In the genomic region with DNA sequence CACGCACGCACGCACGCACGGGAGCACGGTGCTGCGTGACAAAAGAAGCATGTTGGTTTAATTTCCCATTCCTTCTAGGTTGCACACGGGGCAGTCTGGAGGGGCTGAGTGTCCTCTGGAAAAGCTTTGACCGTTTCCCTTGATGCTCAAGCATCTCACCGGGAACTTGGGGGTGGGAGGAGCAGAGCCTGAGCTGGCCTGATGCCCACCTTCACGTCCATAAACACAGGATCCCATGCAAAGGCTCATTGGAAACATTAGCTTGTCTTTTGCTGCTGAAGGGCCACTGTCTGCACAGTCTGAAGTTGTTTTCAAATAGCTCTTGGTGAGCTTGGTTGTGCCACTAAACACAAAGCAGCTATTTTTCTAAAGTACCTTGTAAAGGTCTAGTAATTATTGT, we compare ENCODE assay signal across 20 mouse cellular contexts. TPM values are rescaled to one million over a fixed set of nuclear protein-coding genes. Genes with fewer than 3 reads are reported as not detected.
DNase-seq lines count a peak whose midpoint lies in the region; ATAC-seq lines count a peak whose summit lies in the region.
"Had no signal": no experiment of that assay in that cellular context is flagged by ENCODE, and none has a peak within 500 bp of the region (broad histone marks: within the 10 kb centered on the region; RNA-seq: fewer than 3 reads in every experiment).

No protein-coding gene starts in this region.

- no peaks in the 10 kb centered on the region for H3K9me3 ChIP-seq in heart, embryonic 12.5 days (replicated peaks)
- no peaks in the 10 kb centered on the region for H3K9me3 ChIP-seq in lung, embryonic 16.5 days (ENCODE audit: control insufficient read depth, low read length)
- no peaks in the 10 kb centered on the region for H3K9me3 ChIP-seq in limb, embryonic 10.5 days (replicated peaks)
- no peaks in the 10 kb centered on the region for H3K9me3 ChIP-seq in stomach, embryonic 16.5 days (replicated peaks; ENCODE audit: control insufficient read depth, low read length)
- H3K9me3 ChIP-seq: midbrain, embryonic 15.5 days had no signal

- H3K9ac ChIP-seq in heart, embryonic 12.5 days = no peak overlapping the region
- H3K9ac ChIP-seq in lung, embryonic 16.5 days (ENCODE audit: low read length) = no peak overlapping the region
- peak overlapping the region; percentile 50; the same call in 1 of the 2 replicates for H3K9ac ChIP-seq in stomach, embryonic 16.5 days (ENCODE audit: low read length)
- H3K9ac ChIP-seq: liver, embryonic 14.5 days; midbrain, embryonic 15.5 days had no signal

- H3K4me3 ChIP-seq in heart, embryonic 12.5 days = no peak overlapping the region
- H3K4me3 ChIP-seq in lung, embryonic 16.5 days (ENCODE audit: low read length) = no peak overlapping the region
- no peak overlapping the region for H3K4me3 ChIP-seq in limb, embryonic 10.5 days
- H3K4me3 ChIP-seq in stomach, embryonic 16.5 days (replicated peaks; ENCODE audit: low read length) = no peak overlapping the region
- H3K4me3 ChIP-seq: layer of hippocampus, adult 2 months; midbrain, embryonic 15.5 days had no signal

- H3K36me3 ChIP-seq in heart, embryonic 12.5 days = no peaks in the 10 kb centered on the region
- H3K36me3 ChIP-seq in lung, embryonic 16.5 days (ENCODE audit: control insufficient read depth, insufficient read depth, low read length) = no peaks in the 10 kb centered on the region
- H3K36me3 ChIP-seq in limb, embryonic 10.5 days = no peaks in the 10 kb centered on the region
- no peaks in the 10 kb centered on the region for H3K36me3 ChIP-seq in stomach, embryonic 16.5 days (ENCODE audit: control insufficient read depth, insufficient read depth, low read length)
- H3K36me3 ChIP-seq: midbrain, embryonic 15.5 days had no signal

- peaks cover 25% of the 10 kb centered on the region; the same call in 1 of the 2 replicates for H3K27me3 ChIP-seq in heart, embryonic 12.5 days (replicated peaks)
- no peaks in the 10 kb centered on the region for H3K27me3 ChIP-seq in lung, embryonic 16.5 days (ENCODE audit: control insufficient read depth, insufficient read depth, low read depth, low read length)
- H3K27me3 ChIP-seq in limb, embryonic 10.5 days (ENCODE audit: low read depth, poor library complexity, severe bottlenecking) = peaks cover 19% of the 10 kb centered on the region
- H3K27me3 ChIP-seq in stomach, embryonic 16.5 days (ENCODE audit: control insufficient read depth, insufficient read depth, low read length) = 0 out of 2 replicates have a peak, but pooled peaks cover 3% of the 10 kb centered on the region

- peak overlapping the region; percentile 30; the same call in 1 of the 2 replicates for H3K27ac ChIP-seq in heart, embryonic 12.5 days (ENCODE audit: poor library complexity, severe bottlenecking)
- peak overlapping the region; percentile 58 for H3K27ac ChIP-seq in lung, embryonic 16.5 days (ENCODE audit: low read length)
- peak overlapping the region; percentile 93 for H3K27ac ChIP-seq in limb, embryonic 10.5 days
- H3K27ac ChIP-seq in stomach, embryonic 16.5 days (ENCODE audit: low read length) = peak overlapping the region; percentile 85
- H3K27ac ChIP-seq: layer of hippocampus, adult 2 months; liver, embryonic 14.5 days; midbrain, embryonic 15.5 days had no signal

- no peak overlapping the region for H3K4me2 ChIP-seq in heart, embryonic 12.5 days
- H3K4me2 ChIP-seq in lung, embryonic 16.5 days (ENCODE audit: low read depth, low read length) = no peak overlapping the region
- no peak overlapping the region for H3K4me2 ChIP-seq in stomach, embryonic 16.5 days (ENCODE audit: low read depth, low read length)
- H3K4me2 ChIP-seq: midbrain, embryonic 15.5 days had no signal

- no peak for DNase-seq in heart, postnatal 4 days
- no peak for DNase-seq in lung, postnatal 36 days
- no peak for DNase-seq in limb, embryonic 10.5 days (ENCODE audit: low spot score)
- DNase-seq in c-Kit-positive CD71-positive TER-119-positive erythroid progenitor cells, embryonic 14.5 days (ENCODE audit: low spot score) = no peak
- DNase-seq in adipocyte (ENCODE audit: low spot score) = no peak
- DNase-seq: cerebellum, adult 11 months; gastrocnemius, postnatal 10 days; kidney, adult 8-10 months; right cerebral cortex, adult 18-20 months; thymus, adult 18-20 months had no signal

- H3K4me1 ChIP-seq in heart, embryonic 12.5 days (replicated peaks) = peaks cover 47% of the 10 kb centered on the region
- H3K4me1 ChIP-seq in lung, embryonic 16.5 days (replicated peaks; ENCODE audit: control insufficient read depth, insufficient read depth, low read length) = peaks cover 25% of the 10 kb centered on the region
- H3K4me1 ChIP-seq in limb, embryonic 10.5 days = peaks cover 71% of the 10 kb centered on the region
- H3K4me1 ChIP-seq in stomach, embryonic 16.5 days (ENCODE audit: control insufficient read depth, insufficient read depth, low read length) = peaks cover 38% of the 10 kb centered on the region

- WGBS in heart, embryonic 12.5 days = 71% methylated on average over 11 of the region's 11 CpGs
- 53% methylated on average over 11 of the region's 11 CpGs for WGBS in lung, embryonic 16.5 days
- 76% methylated on average over 11 of the region's 11 CpGs for WGBS in limb, embryonic 10.5 days
- WGBS in stomach, embryonic 16.5 days = 46% methylated on average over 11 of the region's 11 CpGs

- ATAC-seq in heart, embryonic 12.5 days (ENCODE audit: insufficient number of reproducible peaks, low FRiP score) = no peak
- no peak for ATAC-seq in lung, embryonic 16.5 days (ENCODE audit: low read depth)
- no peak for ATAC-seq in stomach, embryonic 16.5 days (ENCODE audit: insufficient read depth, low FRiP score)
- ATAC-seq: midbrain, embryonic 15.5 days had no signal

RNA-seq across cellular contexts. Expression of a gene that starts 2.6 kb away (rescaled TPM):
- 107 TPM in 2 replicates for polyA plus RNA-seq in heart, embryonic 12.5 days (2016; fragmentation: Nextera tagmentation; extraction: Ambion mirVana)
- total RNA-seq in heart, postnatal 4 days (2021) = 10 to 100 TPM; 20.0 to 24.1 TPM
- polyA plus RNA-seq in lung, embryonic 16.5 days (2015; fragmentation: Nextera tagmentation; extraction: Ambion mirVana) = 175 and 183 TPM in 2 replicates
- 26.3 and 38.9 TPM in 2 replicates for polyA plus RNA-seq in limb, embryonic 10.5 days (2016; fragmentation: Nextera tagmentation; extraction: Ambion mirVana)
- 180 and 191 TPM in 2 replicates for polyA plus RNA-seq in stomach, embryonic 16.5 days (2015; fragmentation: Nextera tagmentation; extraction: Ambion mirVana)

RNA-seq across cellular contexts. Expression of a gene that starts 58.4 kb away (rescaled TPM):
- polyA plus RNA-seq in heart, embryonic 12.5 days (2016; fragmentation: Nextera tagmentation; extraction: Ambion mirVana) = 0.22 and 0.31 TPM in 2 replicates
- total RNA-seq in heart, postnatal 4 days (2021) = not detected
- polyA plus RNA-seq in lung, embryonic 16.5 days (2015; fragmentation: Nextera tagmentation; extraction: Ambion mirVana) = 0.70 TPM in 1 of 2 replicates, not detected in the other
- polyA plus RNA-seq in limb, embryonic 10.5 days (2016; fragmentation: Nextera tagmentation; extraction: Ambion mirVana) = not detected in 2 replicates
- polyA plus RNA-seq in stomach, embryonic 16.5 days (2015; fragmentation: Nextera tagmentation; extraction: Ambion mirVana) = 2.6 and 5.8 TPM in 2 replicates
- total RNA-seq: adrenal gland, adult 18-20 months; gastrocnemius, postnatal 10 days; layer of hippocampus, adult 2 months; left cerebral cortex, adult 8-10 months; megakaryocyte progenitor cell, adult 5-6 weeks had no signal
- polyA plus RNA-seq: hindbrain, embryonic 11.5 days; midbrain, embryonic 15.5 days had no signal

Comparison
In these comparisons a context has a peak if more than half of its experiments do, and no peak if none do; other contexts are left out.
1. H3K27ac ChIP-seq: peak in every context shown above with its lines; median percentile 93 in limb, embryonic 10.5 days; 85 in stomach, embryonic 16.5 days; 58 in lung, embryonic 16.5 days; 30 in heart, embryonic 12.5 days.